Mouse (Mus musculus): ENCODE data around the gene Ank3.

The Ank3 gene

DNA sequence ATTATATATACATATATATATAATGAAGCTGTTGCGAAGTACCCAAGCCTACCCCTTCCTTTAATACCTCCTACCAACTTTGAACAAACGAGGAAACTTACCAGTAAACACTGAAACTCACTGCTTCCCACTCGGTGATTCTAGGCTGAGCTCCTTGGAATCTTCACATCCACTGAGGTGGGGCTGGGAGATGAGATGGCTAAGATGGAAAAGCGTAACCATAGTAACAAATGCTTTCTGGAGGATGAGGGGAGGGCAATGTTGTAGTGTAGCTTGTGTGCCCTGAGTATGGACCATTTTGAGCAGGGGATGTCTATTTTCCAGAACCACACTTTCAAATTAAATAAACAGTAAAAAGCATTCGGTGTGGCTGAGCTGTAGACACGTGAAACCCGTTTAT lies 364.4 kb downstream of the Ank3 start:
- no peak for DNase-seq (ENCODE audit: low read depth, low spot score)

DNA sequence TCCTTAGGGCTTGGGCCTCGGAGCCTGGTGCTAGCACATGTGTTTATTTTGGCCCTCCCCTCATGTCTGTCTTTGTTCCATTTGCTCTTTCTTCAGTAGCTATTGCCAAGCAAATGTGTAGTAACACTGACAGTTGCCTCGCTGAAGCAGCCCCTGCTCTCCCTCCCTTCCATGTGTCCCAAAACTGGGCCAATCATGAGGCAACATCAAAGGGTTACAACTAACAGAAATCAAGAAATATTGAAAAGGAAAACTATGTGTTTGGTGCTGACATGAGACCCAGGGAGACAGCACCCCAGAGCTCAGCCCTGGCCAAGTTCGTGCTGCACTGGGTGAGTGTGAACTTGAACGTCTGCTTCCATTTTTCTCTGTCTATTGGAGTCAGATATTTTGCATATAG lies 365.8 kb downstream of the Ank3 start:
- no peak for DNase-seq (ENCODE audit: low read depth, low spot score)

DNA sequence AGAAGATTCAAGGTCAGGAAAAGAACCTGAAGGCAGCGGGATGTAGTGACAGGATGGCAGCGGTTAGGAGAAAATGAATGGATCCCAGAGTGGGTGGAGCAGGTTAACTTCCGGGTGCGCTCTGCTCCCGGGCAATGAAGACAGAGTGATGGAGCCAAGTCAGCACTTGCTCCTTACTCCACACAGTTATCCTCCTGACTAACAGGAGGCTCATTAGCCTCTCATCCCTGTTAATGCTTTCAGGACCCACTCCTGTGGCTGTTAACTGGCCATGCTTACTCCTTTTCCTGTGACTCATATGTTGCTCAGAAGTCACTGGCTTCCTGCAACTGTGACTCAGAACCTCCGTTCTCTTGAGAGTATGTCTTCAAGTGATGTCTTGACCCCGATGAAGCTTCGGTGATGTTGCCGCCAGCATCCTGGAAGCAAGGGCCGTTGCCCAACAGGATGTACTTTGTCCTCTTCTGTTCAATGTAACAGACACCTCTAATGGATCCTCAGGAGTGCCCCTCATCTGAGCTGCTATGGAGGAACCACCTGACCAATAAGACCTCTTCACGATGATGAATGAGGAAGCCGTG lies 378.6 kb downstream of the Ank3 start:
- no peak for DNase-seq (ENCODE audit: low read depth, low spot score)

DNA sequence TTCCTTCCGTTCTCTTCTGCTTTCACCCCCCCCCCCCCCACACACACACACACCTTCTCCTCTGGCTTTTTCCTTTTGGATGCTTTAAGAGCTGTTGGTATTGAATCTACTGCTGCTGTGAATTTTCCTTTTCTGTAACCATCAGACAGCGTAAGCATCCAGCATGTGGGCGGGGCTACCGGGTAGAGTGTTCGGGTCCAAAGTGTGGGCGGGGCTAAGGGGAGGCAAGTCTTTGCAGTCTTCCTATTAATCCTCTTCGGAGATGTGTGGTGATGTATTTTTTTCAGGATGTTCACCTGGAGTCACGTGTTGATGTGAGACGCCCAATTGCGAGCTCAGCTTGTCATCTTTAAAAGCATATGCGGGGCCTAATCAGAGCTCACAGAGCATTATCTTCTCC lies 379.2 kb downstream of the Ank3 start:
- DNase-seq (ENCODE audit: low read depth, low spot score), result no peak

DNA sequence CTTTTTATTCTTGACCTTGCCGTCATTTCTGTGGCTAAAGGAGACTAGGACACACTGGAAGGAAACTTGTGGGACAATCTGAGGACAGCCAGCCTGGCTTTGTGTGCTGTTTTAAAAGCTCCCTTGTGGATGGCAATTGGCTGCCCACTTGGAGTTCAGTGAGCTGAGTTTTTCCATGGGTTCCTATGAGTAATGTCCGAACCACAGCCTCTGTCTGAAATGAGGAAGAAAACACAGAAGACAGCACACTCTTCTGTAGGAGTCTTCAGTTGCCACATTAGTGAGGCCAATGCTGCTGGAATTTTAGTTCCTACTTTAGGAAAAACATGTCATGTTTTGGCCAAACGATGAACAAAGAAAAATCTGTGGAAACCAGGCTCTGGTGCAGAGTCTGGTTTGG lies 380.7 kb downstream of the Ank3 start:
- no peak for DNase-seq (ENCODE audit: low read depth, low spot score)

DNA sequence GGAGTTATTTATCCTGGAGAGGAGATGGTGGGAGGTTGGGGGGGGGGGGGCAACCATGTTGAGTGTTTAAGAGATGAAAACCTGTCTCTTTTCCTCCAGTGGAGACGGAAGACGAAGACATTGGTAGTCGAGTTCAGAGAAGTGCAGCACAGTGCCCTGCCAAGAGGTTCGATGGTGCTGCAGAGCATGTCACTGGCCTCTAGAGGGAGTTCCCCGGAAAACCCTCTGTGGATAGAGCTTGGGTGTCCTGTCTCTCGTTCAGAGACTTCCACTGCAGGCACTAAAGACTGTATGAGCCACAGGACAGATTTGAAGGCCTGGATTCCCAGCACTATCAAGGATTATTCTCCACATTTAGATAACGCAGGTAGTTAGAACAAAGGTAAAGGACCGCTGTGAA lies 382.9 kb downstream of the Ank3 start:
- peak; percentile 40 for DNase-seq (ENCODE audit: low read depth, low spot score)

DNA sequence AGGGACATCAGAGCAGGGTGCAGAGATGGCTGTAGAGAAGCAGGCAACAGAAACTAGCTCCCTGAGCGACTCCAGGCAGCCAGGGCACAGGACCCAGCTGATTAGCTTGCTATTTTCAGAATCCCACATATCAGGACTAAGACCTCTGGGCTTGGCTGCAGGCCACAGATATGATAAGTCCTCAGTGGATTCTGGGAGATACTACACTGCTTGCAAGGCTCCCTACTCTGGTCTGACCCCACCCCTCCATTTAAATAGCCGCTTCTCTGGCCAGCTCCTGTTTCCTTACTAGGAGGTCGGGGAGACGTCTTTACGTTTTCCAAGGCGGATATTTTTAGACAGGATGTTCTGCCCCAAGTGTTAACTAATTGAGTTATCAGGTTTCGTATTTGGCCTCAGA lies 386.7 kb downstream of the Ank3 start:
- no peak for DNase-seq (ENCODE audit: low read depth, low spot score)

DNA sequence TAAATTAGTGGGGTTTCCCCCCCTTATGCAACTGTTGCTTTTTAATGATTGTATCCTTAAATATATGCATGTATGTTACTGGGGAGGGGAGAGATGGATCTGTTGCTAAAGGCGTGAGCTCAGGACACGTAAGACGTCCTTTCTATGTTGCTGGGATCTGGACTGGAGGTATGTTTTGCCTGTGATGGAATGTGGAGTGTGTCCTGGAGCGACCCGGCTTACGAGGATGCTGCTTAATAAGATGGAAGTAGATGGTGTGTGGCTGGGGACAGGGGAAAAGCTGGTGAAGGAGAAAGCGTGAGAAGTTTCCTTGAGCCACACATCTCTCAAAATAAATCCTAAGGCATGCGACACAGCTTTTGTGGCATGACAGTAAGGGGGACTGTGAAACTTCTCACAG lies 387.1 kb downstream of the Ank3 start:
- DNase-seq (ENCODE audit: low read depth, low spot score), result no peak

DNA sequence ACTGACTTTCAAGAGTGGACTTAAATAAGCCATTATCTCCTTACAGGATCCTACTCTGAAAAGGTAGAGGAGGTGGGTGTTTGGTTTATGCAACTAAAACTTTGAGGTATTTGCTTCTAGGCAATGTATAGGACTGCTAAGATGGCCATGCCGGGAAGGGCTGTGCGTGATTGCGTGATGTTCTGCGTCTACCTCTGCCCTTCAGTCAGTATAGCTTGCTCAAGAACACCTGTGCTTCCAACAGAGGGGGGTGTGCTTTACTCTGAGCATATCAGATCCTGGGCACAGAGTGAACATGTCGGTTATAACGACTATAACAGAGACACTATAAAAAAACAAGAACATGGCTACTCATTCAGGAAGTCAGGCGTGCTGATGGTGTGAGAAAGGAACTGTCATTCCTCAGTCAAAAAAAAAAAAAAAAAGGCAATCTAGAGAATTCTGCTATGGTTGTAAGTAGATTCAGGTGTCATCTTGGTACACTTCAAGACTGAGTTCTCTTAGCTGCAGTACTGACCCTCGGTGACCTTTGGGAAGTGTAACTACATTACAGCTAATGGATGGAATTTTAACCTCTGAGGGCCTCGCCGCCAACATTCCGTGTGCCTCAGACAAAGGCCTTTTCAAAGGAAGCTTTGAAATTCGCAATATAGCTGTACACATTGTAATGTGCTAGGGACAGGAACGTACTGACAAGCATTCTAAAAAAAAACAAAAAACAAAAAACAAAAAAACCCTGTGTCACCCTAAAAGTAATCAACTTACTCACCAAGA lies 387.8 kb downstream of the Ank3 start:
- peak; percentile 79 for DNase-seq (ENCODE audit: low read depth, low spot score)

DNA sequence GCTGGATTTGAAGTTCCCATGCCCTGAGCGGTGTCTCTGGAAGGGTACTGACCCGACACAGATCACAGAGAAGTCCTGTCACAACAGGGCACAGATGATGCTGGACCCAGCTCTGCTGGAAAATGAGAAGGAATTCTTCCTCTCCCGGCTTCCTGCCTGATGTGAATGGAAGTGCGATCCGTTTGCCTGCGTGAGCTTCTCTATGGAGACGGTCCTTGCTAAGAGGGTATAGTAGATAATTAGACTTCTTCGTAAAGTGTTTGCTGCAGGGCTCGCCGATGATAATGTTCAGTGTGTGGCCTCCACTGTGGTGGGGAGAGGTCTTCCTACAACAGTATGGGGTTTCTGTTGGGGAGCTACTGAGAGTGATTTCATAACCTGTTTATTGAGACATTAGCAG lies 388.8 kb downstream of the Ank3 start:
- DNase-seq (ENCODE audit: low read depth, low spot score), result no peak

DNA sequence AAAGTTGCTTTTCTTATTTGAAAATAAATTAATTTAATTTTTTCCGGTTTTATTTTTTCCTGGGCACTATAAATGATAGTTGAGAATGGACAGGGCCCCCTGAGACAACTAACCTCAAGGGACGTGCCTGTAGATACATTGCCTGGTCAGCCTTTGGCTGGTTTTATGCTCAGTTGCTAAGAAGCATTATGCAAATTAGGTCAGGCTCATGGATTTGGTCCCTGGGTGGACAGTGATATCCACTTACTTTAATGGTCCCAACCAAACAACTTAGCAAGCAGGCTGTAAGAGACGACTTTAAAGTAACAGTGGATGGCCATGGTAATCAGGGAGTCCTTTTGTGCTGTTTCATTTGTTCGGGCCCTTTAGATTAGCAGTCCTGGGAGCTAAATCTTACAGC lies 392.0 kb downstream of the Ank3 start:
- no peak for DNase-seq (ENCODE audit: low read depth, low spot score)

DNA sequence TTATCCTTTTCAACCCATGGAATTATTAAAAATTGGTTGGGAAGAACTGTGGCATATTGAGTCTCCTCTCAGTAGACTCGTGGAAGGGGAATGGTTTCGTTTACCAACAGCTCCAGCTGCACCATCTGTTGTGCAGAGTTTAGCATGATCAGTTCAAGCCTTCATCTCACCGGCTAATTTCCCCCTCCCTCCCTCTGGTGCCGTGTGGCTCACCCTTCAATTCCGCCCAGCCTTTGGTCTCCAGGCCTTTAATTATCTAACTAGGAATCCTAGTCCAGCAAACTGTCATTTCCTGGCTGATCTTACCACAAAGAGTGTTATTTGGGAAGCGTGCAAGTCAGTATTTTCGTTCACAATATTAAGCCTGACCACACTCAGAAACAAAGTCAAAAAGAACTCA lies 393.4 kb downstream of the Ank3 start:
- no peak for DNase-seq (ENCODE audit: low read depth, low spot score)

DNA sequence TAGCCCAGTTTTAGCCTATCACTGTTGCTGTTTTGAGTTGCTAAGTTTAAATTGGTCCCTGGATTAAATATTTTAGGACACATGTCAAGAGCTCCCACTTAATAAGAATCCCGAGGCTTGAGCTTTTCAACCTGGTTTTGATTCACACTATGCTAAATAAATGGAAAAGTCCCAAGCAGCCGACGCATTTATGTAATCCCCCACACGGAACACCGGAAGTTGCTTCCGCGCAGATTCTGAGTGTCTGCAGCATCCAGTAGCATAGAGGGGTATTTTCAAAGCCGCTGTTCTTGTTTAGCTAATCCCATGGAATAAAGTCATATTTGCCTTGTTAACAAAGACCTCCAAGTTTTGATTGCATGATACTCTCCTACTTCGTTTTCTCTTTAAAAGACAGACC lies 393.8 kb downstream of the Ank3 start:
- no peak for DNase-seq (ENCODE audit: low read depth, low spot score)

DNA sequence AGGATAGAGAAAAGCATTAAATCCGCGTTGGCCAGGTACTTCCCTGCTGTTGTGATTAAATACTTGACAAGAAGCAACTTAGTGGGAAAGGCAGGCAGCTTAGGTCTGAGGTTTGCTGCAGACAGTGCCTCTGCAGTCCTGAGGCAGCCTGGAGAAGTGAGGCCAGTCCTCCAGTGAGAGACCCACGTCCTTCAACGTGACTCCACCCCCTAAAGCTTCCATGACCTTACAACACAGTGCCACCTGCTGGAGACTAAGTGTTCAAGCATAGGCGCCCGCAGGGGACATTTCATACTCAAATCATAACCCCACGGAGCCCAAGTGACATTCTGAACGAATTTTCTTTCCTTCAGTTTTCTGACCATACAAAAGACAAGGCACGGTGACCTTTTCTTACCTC lies 394.5 kb downstream of the Ank3 start:
- peak; percentile 73 for DNase-seq (ENCODE audit: low read depth, low spot score)

DNA sequence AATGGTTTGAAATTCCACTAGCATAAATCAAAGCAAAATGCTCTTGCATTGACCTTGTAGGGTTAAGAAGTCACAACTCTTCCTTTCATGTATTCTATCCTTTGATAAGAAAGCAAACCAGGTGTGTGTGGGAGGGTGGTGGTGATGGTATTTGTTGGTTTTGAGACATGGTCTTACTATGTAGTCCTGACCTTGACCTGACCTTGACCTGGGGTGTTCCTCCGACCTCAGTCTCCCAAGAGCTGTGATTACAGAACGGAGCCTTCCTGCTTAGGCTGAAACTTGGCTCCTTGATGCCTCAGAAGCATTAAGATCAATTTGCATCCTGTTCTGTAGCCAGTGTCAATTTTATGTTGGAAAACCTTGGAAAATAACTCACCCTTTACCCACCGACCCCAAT lies 397.1 kb downstream of the Ank3 start:
- no peak for DNase-seq (ENCODE audit: low read depth, low spot score)

DNA sequence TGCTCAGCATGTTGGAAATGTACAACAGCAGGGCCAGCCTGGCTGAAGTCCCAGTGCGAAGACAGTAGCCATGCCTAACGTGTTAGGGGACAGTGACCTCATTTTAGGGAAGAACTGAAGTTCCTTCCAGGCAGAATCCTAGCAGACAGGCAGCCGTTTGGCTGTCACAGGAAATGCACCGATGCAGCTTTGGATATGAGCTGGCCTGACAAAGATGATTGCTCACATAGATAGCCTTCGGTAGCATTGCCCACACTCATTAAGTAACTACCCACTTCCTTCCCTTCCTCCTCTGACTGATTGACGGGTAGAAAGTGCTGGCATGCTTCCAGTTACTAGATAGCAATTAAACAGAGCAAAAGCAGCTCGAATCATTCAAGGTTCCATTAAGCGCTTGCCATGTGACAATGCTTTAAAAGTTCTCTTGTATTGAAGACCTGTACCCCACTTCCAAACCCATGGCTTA lies 397.9 kb downstream of the Ank3 start:
- DNase-seq (ENCODE audit: low read depth, low spot score), result no peak

DNA sequence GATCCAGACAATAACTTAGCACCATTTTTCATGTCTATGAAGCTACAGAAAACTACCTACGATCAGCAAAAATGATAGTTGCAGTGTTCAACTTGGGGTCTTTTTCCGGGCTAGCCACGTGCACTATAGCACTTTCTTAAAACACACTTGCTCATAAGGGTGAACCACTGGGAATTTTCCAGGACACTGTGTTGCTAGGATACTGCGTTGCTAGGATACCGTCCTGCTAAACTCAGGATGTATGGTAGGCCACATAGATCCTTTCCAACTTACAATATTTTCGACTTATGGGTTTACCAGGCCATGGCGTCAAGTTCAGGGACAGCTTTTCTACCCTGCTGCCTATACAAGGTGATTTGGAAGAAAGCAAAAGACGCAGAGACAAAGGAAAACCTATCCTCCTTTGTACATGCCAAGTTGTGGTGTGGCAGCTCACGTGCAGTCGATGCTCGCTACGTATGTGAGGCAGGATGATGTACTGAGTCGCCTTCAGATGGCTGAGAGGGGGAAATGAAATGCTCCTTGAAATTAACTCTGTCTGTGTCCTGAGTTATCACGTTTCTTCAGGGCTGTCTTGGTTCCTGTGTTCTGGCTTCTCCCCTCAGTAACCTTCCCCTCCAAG lies 404.7 kb downstream of the Ank3 start:
- DNase-seq (ENCODE audit: low read depth, low spot score), result peak; percentile 59

DNA sequence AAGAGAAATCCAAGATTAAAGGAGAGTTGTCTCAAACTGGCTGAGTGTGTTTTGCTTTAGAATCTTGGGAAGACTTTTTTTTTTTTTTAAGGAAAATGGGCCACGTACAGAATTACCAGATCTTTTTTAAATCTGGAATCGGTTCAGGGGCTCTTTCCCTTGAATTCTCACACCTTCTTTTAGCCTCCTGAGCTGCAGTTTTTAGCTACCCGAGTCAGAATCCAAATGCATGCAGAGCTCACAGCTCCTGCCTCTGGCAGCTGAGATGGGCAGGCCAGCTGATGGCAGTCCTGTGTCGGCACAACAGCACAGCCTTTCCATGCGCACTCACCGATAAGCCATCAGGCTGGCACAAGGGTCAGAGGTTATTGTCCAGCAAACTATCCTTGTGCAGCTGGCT lies 406.0 kb downstream of the Ank3 start:
- no peak for DNase-seq (ENCODE audit: low read depth, low spot score)

DNA sequence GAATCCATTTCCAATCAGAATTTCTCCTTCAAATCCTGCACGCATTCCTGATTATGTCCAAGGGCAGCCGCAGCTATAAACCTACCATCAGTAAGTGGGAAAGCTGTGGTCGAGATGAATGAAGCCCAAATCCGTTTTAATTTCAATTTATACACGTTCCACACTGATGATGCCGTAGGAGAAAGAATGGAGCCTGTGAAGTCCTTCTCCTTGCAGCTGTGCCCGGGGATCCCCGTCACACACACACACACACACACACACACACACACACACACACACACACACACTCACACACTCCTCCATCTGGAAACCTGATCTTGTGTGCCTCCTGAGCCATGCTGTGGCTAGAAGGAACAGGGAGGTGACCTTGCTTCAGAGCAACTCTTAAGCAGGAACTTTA lies 412.2 kb downstream of the Ank3 start:
- no peak for DNase-seq (ENCODE audit: low read depth, low spot score)

DNA sequence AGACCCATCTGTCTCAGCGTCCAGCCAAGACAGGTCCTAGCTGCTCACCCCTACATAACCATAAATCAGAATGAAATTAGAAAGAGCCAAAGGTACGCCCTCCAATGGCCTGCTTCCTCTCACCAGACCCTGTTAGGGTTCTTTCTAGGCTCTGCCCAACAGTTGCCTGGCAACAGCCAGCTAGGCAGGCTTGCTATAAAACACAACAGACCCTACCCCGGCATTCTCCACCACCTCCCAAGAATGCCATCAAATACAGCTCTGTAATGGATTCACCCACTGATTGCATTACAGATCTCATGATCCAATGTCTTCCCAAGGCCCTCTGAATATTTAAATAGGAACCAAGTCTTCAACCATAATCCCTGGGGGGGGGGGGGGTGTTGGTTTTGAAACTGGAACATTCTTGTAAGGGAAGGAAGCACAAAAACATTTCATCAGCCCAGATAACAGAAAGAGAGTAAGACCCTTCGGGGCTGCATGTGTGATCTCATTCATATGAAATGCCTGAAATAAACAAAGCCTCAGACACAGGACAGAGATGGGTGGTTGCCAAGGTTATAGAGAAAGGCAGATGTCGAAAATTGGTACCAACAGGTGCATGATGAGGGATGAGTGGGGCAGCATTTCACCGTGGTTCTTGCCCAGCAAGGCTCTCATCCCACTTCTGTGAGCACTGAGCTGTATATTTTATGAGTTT lies 415.4 kb downstream of the Ank3 start:
- peak; percentile 40 for DNase-seq (ENCODE audit: low read depth, low spot score)

DNA sequence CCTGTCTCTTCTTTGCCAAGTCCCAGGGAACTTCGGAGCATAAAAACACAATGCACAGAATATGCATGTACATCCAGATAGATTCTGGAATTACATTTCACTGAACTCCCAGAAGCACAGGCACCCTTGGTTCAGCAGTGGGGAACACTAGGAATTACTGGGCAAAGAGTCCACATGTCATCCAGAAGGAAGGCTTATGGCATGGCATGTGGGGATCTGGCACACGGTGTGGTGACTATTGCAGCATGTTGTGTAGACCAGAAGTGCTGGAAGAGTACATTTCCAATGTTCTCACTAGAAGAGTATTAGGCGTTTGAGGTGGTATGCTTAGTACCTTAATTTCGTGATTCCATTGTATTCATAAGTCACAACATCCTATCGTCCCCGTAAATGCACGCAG lies 422.7 kb downstream of the Ank3 start:
- no peak for DNase-seq (ENCODE audit: low read depth, low spot score)

DNA sequence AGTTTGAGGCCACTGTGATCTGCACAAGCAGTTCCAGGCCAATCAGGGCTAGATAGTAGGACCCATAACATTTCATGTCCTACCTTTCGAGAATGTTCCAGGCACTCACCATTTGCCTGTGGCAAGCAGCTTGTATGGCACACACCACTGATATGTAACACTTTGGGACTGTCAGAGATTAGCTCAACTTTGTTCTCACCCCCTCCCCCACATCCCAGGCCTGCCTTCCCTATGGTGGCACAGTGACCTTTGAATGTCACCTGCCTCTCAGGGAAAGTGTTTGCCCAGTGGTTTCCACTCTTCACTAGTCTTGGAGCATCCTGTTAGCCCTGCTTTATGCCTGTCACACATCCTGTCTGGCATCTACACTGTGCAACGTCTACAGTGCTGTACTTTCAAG lies 430.2 kb downstream of the Ank3 start:
- no peak for DNase-seq (ENCODE audit: low read depth, low spot score)

DNA sequence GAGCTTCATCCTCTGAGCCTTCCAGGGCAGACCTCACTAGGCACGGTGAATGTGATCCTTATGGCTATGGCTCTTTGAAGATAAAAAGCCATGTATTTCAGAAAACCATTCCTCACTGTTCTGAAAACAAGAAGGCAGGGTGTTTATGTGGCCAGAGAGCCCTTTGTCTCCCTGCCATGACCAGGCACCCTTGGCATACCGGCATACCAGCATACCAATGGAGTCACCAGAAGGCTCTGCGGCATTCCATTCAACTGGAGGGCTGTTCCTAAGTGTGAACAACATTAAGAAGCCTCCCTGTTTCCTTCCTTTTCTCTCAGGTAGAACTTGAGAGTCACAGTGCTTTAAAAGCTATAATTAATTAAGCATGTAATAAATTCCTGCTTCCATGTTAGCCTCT lies 430.7 kb downstream of the Ank3 start:
- no peak for DNase-seq (ENCODE audit: low read depth, low spot score)
